13 mouse cellular contexts compared by ENCODE assay signal in genomic region chr3:146136422-146136821, GRCm38 (mm10). TPM values are rescaled to one million over a fixed set of nuclear protein-coding genes. Genes with fewer than 3 reads are reported as not detected.
DNase-seq lines count a peak whose midpoint lies in the region; ATAC-seq and TF ChIP-seq lines count a peak whose summit lies in the region.
"Had no signal": no experiment of that assay in that cellular context is flagged by ENCODE, and none has a peak within 500 bp of the region (broad histone marks: within the 10 kb centered on the region; RNA-seq: fewer than 3 reads in every experiment).

No protein-coding gene starts in this region.

- no peaks in the 10 kb centered on the region for H3K27me3 ChIP-seq in kidney, embryonic 14.5 days (ENCODE audit: control insufficient read depth, insufficient read depth, low read length)
- H3K27me3 ChIP-seq: stomach, embryonic 15.5 days had no signal

- H3K9ac ChIP-seq in kidney, embryonic 14.5 days (ENCODE audit: low read depth, low read length): no peak overlapping the region
- H3K9ac ChIP-seq: stomach, embryonic 15.5 days had no signal

- no peak overlapping the region for H3K4me3 ChIP-seq in kidney, embryonic 14.5 days (ENCODE audit: low read length)
- H3K4me3 ChIP-seq in embryonic fibroblast, embryonic 13.5 days (ENCODE audit: insufficient read depth, low read length): no peak overlapping the region
- H3K4me3 ChIP-seq: stomach, embryonic 15.5 days had no signal

- no peak overlapping the region for H3K4me2 ChIP-seq in kidney, embryonic 14.5 days (replicated peaks; ENCODE audit: low read depth, low read length)
- H3K4me2 ChIP-seq: stomach, embryonic 15.5 days had no signal

- H3K27ac ChIP-seq in kidney, embryonic 14.5 days (ENCODE audit: low read depth, low read length): no peak overlapping the region
- H3K27ac ChIP-seq in embryonic fibroblast, embryonic 13.5 days (ENCODE audit: insufficient read depth, low read length): no peak overlapping the region
- H3K27ac ChIP-seq: stomach, embryonic 15.5 days had no signal

- WGBS in kidney, embryonic 14.5 days: 40% methylated on average over 10 of the region's 10 CpGs

- no peaks in the 10 kb centered on the region for H3K36me3 ChIP-seq in kidney, embryonic 14.5 days (ENCODE audit: control insufficient read depth, insufficient read depth, low read length)
- H3K36me3 ChIP-seq: stomach, embryonic 15.5 days had no signal

- no peak for TF ChIP-seq POLR2A in embryonic fibroblast, embryonic 13.5 days (IDR thresholded peaks at IDR 0.05; ENCODE audit: low read depth, low read length)

- DNase-seq in kidney, adult 11 months: peak; percentile 10
- DNase-seq in thymus, postnatal 14 days: peak; percentile 32
- no peak for DNase-seq in thymus, postnatal 10 days (ENCODE audit: low spot score in 2 of 2)
- DNase-seq in urinary bladder, adult 18-20 months (ENCODE audit: low spot score in 2 of 2): no peak
- DNase-seq: cerebellum, postnatal 36 days had no signal

- no peaks in the 10 kb centered on the region for H3K9me3 ChIP-seq in kidney, embryonic 14.5 days (ENCODE audit: control insufficient read depth, low read length)
- H3K9me3 ChIP-seq: stomach, embryonic 15.5 days had no signal

- ATAC-seq in kidney, embryonic 14.5 days (ENCODE audit: low FRiP score, low TSS enrichment): no peak
- ATAC-seq in erythroblast, adult 5-6 weeks (replicated peaks; ENCODE audit: low FRiP score, poor library complexity, severe bottlenecking): no peak

- TF ChIP-seq CTCF in embryonic fibroblast, embryonic 13.5 days (IDR thresholded peaks at IDR 0.05; ENCODE audit: borderline replicate concordance, insufficient read depth, low read length): peak; percentile 49; the same call in 1 of the 2 replicates

- no peaks in the 10 kb centered on the region for H3K4me1 ChIP-seq in kidney, embryonic 14.5 days (ENCODE audit: control insufficient read depth, insufficient read depth, low read length)
- H3K4me1 ChIP-seq in embryonic fibroblast, embryonic 13.5 days (ENCODE audit: control insufficient read depth, insufficient read depth, low read length): no peaks in the 10 kb centered on the region
- H3K4me1 ChIP-seq: stomach, embryonic 15.5 days had no signal

RNA-seq across cellular contexts. Expression of gene Mcoln2, which starts 13.2 kb away (rescaled TPM):
- polyA plus RNA-seq in kidney, embryonic 14.5 days (2014; fragmentation: Nextera tagmentation; extraction: Ambion mirVana): 0.74 and 1.1 TPM in 2 replicates
- 0.70 TPM in 1 of 2 replicates, not detected in the other for polyA plus RNA-seq in embryonic fibroblast, embryonic 13.5 days (2011; ENCODE audit: insufficient read length, low read depth, missing spikeins)
- total RNA-seq in erythroblast, adult 5-6 weeks (2015; ENCODE audit: low replicate concordance): 0.63 TPM in 1 of 2 replicates, not detected in the other
- not detected in 2 replicates for total RNA-seq in erythroblast, adult 5-6 weeks (2017; ENCODE audit: low replicate concordance)
- total RNA-seq: layer of hippocampus, adult 18-20 months had no signal
- polyA plus RNA-seq: neural tube, embryonic 14.5 days had no signal

RNA-seq across cellular contexts. Expression of gene Mcoln3, which starts 19.2 kb away (rescaled TPM):
- polyA plus RNA-seq in kidney, embryonic 14.5 days (2014; fragmentation: Nextera tagmentation; extraction: Ambion mirVana): 6.5 and 8.9 TPM in 2 replicates
- polyA plus RNA-seq in embryonic fibroblast, embryonic 13.5 days (2011; ENCODE audit: insufficient read length, low read depth, missing spikeins): not detected in 2 replicates
- total RNA-seq in erythroblast, adult 5-6 weeks (2015; ENCODE audit: low replicate concordance): not detected in 2 replicates
- total RNA-seq in erythroblast, adult 5-6 weeks (2017; ENCODE audit: low replicate concordance): 0.28 TPM in 1 of 2 replicates, not detected in the other
- total RNA-seq: adrenal gland, adult 18-20 months; layer of hippocampus, adult 18-20 months had no signal

RNA-seq across cellular contexts. Expression of gene Wdr63, which starts 28.5 kb away (rescaled TPM):
- 0.44 TPM in 1 of 2 replicates, not detected in the other for polyA plus RNA-seq in kidney, embryonic 14.5 days (2014; fragmentation: Nextera tagmentation; extraction: Ambion mirVana)
- polyA plus RNA-seq in embryonic fibroblast, embryonic 13.5 days (2011; ENCODE audit: insufficient read length, low read depth, missing spikeins): 1.1 and 1.4 TPM in 2 replicates
- total RNA-seq in erythroblast, adult 5-6 weeks (2015; ENCODE audit: low replicate concordance): not detected in 2 replicates
- total RNA-seq in erythroblast, adult 5-6 weeks (2017; ENCODE audit: low replicate concordance): not detected in 2 replicates
- total RNA-seq: adrenal gland, adult 18-20 months had no signal
- polyA plus RNA-seq: liver, embryonic 16.5 days had no signal

Comparison
In these comparisons a context has a peak if more than half of its experiments do, and no peak if none do; other contexts are left out.
1. DNase-seq: peak in kidney, adult 11 months (single experiment) and thymus, postnatal 14 days (single experiment); none in thymus, postnatal 10 days (0 of 2) and urinary bladder, adult 18-20 months (0 of 2).